Mouse (Mus musculus) CH12.LX (cell line): Measurements from ENCODE around the gene Cntnap1. TPM values are rescaled to one million over a fixed set of nuclear protein-coding genes. Genes with fewer than 3 reads are reported as not detected.

Experiments used
- DNase-seq: peaks from one replicate; pipeline ENCODE4 v3.0.0-alpha.2; 2013; ENCODE audit errors: extremely low read depth
- H3K27ac ChIP-seq: 2 replicates; pipeline ENCODE4 v1.5.1; 2012; ENCODE audit warnings: low read depth, mild to moderate bottlenecking, control low read depth, moderate library complexity; ENCODE audit not compliant: insufficient read depth
- H3K27me3 ChIP-seq: replicated peaks from 2 replicates; pipeline ENCODE3; 2012; ENCODE audit warnings: inconsistent platforms
- H3K36me3 ChIP-seq, 2 experiments: replicated peaks in 1 of 2; 2 replicates each; pipeline versions ENCODE3 to v1.6.1; 2012; ENCODE audit warnings: inconsistent platforms in 1 of 2, low read length in 1 of 2, mild to moderate bottlenecking in 1 of 2, mixed read lengths in 1 of 2, moderate library complexity in 1 of 2; ENCODE audit not compliant: control insufficient read depth in 1 of 2, insufficient read depth in 1 of 2
- H3K4me1 ChIP-seq, 2 experiments: 2 replicates each; pipeline ENCODE4 v1.6.1; 2012; ENCODE audit warnings: inconsistent platforms in 1 of 2, moderate library complexity in 1 of 2; ENCODE audit not compliant: insufficient read depth in 2 of 2, control insufficient read depth in 1 of 2
- H3K4me2 ChIP-seq: 2 replicates; pipeline ENCODE4 v1.6.1; 2012; ENCODE audit warnings: low read depth, mild to moderate bottlenecking, control low read depth; ENCODE audit not compliant: poor library complexity, insufficient read depth, severe bottlenecking
- H3K4me3 ChIP-seq, 3 experiments: fragments of 150-350 bp in 1 of 3; sonication (generic) in 1 of 3; replicated peaks in 1 of 3; 2 replicates each; pipeline versions ENCODE3 to v1.5.1; 2011 to 2012; ENCODE audit warnings: low read depth in 2 of 3, low read length in 2 of 3, mild to moderate bottlenecking in 2 of 3, moderate library complexity in 2 of 3, control low read depth in 1 of 3, improper control_type of control experiment in 1 of 3, inconsistent platforms in 1 of 3, mixed read lengths in 1 of 3; ENCODE audit not compliant: poor library complexity in 1 of 3
- H3K79me2 ChIP-seq: replicated peaks from 2 replicates; pipeline ENCODE4 v1.6.1; 2012; ENCODE audit warnings: mild to moderate bottlenecking, moderate library complexity; ENCODE audit not compliant: control insufficient read depth, poor library complexity, insufficient read depth, severe bottlenecking; ENCODE audit errors: extremely low read depth
- H3K9ac ChIP-seq: 2 replicates; pipeline ENCODE4 v1.6.1; 2012; ENCODE audit warnings: low read depth, mild to moderate bottlenecking, control low read depth, moderate library complexity; ENCODE audit not compliant: insufficient read depth
- H3K9me3 ChIP-seq: replicated peaks from 2 replicates; pipeline ENCODE3; 2012; ENCODE audit warnings: low read length, inconsistent platforms, mixed read lengths
- BHLHE40 ChIP-seq: IDR thresholded peaks from 2 replicates; pipeline ENCODE4 v1.6.1; 2011; ENCODE audit warnings: mild to moderate bottlenecking, low read depth, low read length, improper control_type of control experiment
- CHD2 ChIP-seq: IDR thresholded peaks from 2 replicates; pipeline ENCODE4 v1.6.1; 2011; ENCODE audit warnings: low read length, improper control_type of control experiment
- CTCF ChIP-seq, 2 experiments: IDR thresholded peaks in 1 of 2; conservative IDR thresholded peaks in 1 of 2; 2 replicates each; pipeline ENCODE4 v1.5.1; 2011 to 2012; ENCODE audit warnings: low read depth in 2 of 2, low read length in 2 of 2, improper control_type of control experiment in 1 of 2, inconsistent platforms in 1 of 2, mild to moderate bottlenecking in 1 of 2, moderate library complexity in 1 of 2
- E2F4 ChIP-seq: IDR thresholded peaks from 2 replicates; pipeline ENCODE4 v1.6.1; 2011; ENCODE audit warnings: low read depth, low read length, improper control_type of control experiment; ENCODE audit not compliant: insufficient replicate concordance
- ETS1 ChIP-seq: conservative IDR thresholded peaks from 2 replicates; pipeline ENCODE4 v1.6.1; 2012; ENCODE audit warnings: low read depth, mild to moderate bottlenecking, inconsistent platforms, low read length, improper control_type of control experiment, moderate library complexity
- GABPA ChIP-seq: IDR thresholded peaks from 2 replicates; pipeline ENCODE4 v1.6.1; 2012; ENCODE audit warnings: low read depth, low read length, improper control_type of control experiment, inconsistent platforms; ENCODE audit not compliant: insufficient replicate concordance
- HCFC1 ChIP-seq: IDR thresholded peaks from 2 replicates; pipeline ENCODE4 v1.6.1; 2012; ENCODE audit warnings: low read depth, mild to moderate bottlenecking, inconsistent platforms, low read length, improper control_type of control experiment
- JUN ChIP-seq: IDR thresholded peaks from 2 replicates; pipeline ENCODE4 v1.6.1; 2011; ENCODE audit warnings: low read depth, mild to moderate bottlenecking, low read length, improper control_type of control experiment, moderate library complexity; ENCODE audit not compliant: insufficient read depth
- JUND ChIP-seq: conservative IDR thresholded peaks from 2 replicates; pipeline ENCODE4 v1.6.1; 2011; ENCODE audit warnings: low read depth, low read length, improper control_type of control experiment
- KAT2A ChIP-seq: IDR thresholded peaks from 2 replicates; pipeline ENCODE4 v1.6.1; 2012; ENCODE audit warnings: low read length, improper control_type of control experiment, inconsistent platforms; ENCODE audit not compliant: insufficient replicate concordance
- MAFK ChIP-seq: IDR thresholded peaks from 2 replicates; pipeline ENCODE4 v1.6.1; 2011; ENCODE audit warnings: low read length, improper control_type of control experiment; ENCODE audit not compliant: insufficient replicate concordance
- MAX ChIP-seq: IDR thresholded peaks from 2 replicates; pipeline ENCODE4 v1.6.1; 2011; ENCODE audit warnings: low read length, improper control_type of control experiment
- MAZ ChIP-seq: IDR thresholded peaks from 2 replicates; pipeline ENCODE4 v1.6.1; 2012; ENCODE audit warnings: low read depth, mild to moderate bottlenecking, inconsistent platforms, low read length, improper control_type of control experiment, moderate library complexity
- MEF2A ChIP-seq: IDR thresholded peaks from 2 replicates; pipeline ENCODE4 v1.6.1; 2014; ENCODE audit warnings: low read depth, mild to moderate bottlenecking, inconsistent platforms, low read length, improper control_type of control experiment, borderline replicate concordance
- MXI1 ChIP-seq: IDR thresholded peaks from 2 replicates; pipeline ENCODE4 v1.6.1; 2011; ENCODE audit warnings: mild to moderate bottlenecking, low read depth, low read length, improper control_type of control experiment
- MYC ChIP-seq: IDR thresholded peaks from 2 replicates; pipeline ENCODE4 v1.6.1; 2011; ENCODE audit warnings: low read depth, mild to moderate bottlenecking, improper control_type of control experiment, low read length
- NELFE ChIP-seq: IDR thresholded peaks from 2 replicates; pipeline ENCODE4 v1.6.1; 2011; ENCODE audit warnings: low read depth, low read length, improper control_type of control experiment
- POLR2A ChIP-seq: IDR thresholded peaks from 2 replicates; pipeline ENCODE4 v1.6.1; 2011; ENCODE audit warnings: low read depth, mild to moderate bottlenecking, improper control_type of control experiment, low read length
- POLR2AphosphoS2 ChIP-seq: IDR thresholded peaks from 2 replicates; pipeline ENCODE4 v1.6.1; 2011; ENCODE audit warnings: low read depth, low read length, improper control_type of control experiment
- RAD21 ChIP-seq: IDR thresholded peaks from 2 replicates; pipeline ENCODE4 v1.6.1; 2011; ENCODE audit warnings: low read depth, mild to moderate bottlenecking, low read length, improper control_type of control experiment, moderate library complexity
- SIN3A ChIP-seq: IDR thresholded peaks from 2 replicates; pipeline ENCODE4 v1.6.1; 2012; ENCODE audit warnings: low read length, improper control_type of control experiment, inconsistent platforms
- SMC3 ChIP-seq: IDR thresholded peaks from 2 replicates; pipeline ENCODE4 v1.6.1; 2011; ENCODE audit warnings: low read depth, low read length, improper control_type of control experiment
- TBP ChIP-seq: conservative IDR thresholded peaks from 2 replicates; pipeline ENCODE4 v1.6.1; 2011; ENCODE audit warnings: low read depth, low read length, improper control_type of control experiment
- TCF12 ChIP-seq: IDR thresholded peaks from 2 replicates; pipeline ENCODE4 v1.6.1; 2014; ENCODE audit warnings: low read depth, mild to moderate bottlenecking, inconsistent platforms, low read length, improper control_type of control experiment
- UBTF ChIP-seq: IDR thresholded peaks from 2 replicates; pipeline ENCODE4 v1.6.1; 2012; ENCODE audit warnings: low read depth, mild to moderate bottlenecking, inconsistent platforms, low read length, improper control_type of control experiment, moderate library complexity
- USF1 ChIP-seq: IDR thresholded peaks from 2 replicates; pipeline ENCODE4 v1.6.1; 2014; ENCODE audit warnings: low read depth, mild to moderate bottlenecking, inconsistent platforms, low read length, improper control_type of control experiment
- ZC3H11A ChIP-seq: IDR thresholded peaks from 2 replicates; pipeline ENCODE4 v1.6.1; 2012; ENCODE audit warnings: low read depth, mild to moderate bottlenecking, inconsistent platforms, low read length, improper control_type of control experiment
- ZKSCAN1 ChIP-seq: IDR thresholded peaks from 2 replicates; pipeline ENCODE4 v1.6.1; 2012; ENCODE audit warnings: low read depth, inconsistent platforms, low read length, improper control_type of control experiment, borderline replicate concordance
- ZNF384 ChIP-seq: IDR thresholded peaks from 2 replicates; pipeline ENCODE4 v1.6.1; 2012; ENCODE audit warnings: low read depth, low read length, improper control_type of control experiment, inconsistent platforms
- dilution Hi-C: fragments of 300-500 bp; cut with MboI; formaldehyde crosslinking; loops from 2 replicates; pipeline ENCODE4 v1.14.3; 2020; ENCODE audit warnings: low sequenced_read_pairs; ENCODE audit not compliant: extremely low pct_unique_long_range_greater_than_20kb, extremely low pct_ligation_motif_present
- in situ Hi-C: fragments of 300-500 bp; cut with MboI; formaldehyde crosslinking; loops from 3 replicates; pipeline ENCODE4 v1.14.3; 2019; ENCODE audit warnings: low sequenced_read_pairs, low pct_ligation_motif_present, low pct_unique_long_range_greater_than_20kb, mixed read lengths
- polyA plus RNA-seq: library from polyadenylated mRNA; unstranded; fragments of >175 nt; gene quantifications from 2 replicates; pipeline ENCODE4 v1.2.1, GENCODE M21; 2012; ENCODE audit warnings: low read depth; ENCODE audit not compliant: insufficient read length
- total RNA-seq, 2 experiments: library from RNA; depleted of rRNA; stranded (reverse); fragments of 300-350 nt in 1 of 2; fragments of >200 nt in 1 of 2; gene quantifications; 2 replicates each; pipeline ENCODE4 v1.2.3; 2012 to 2014

Cntnap1 gene
- total and polyA plus RNA-seq, 3 experiments, result 4.4 to 19.5 (median 15.6) TPM

GRCm38 (mm10) chr11:101175636-101176116, 5.4 kb downstream of the Cntnap1 start (continued):
- TF ChIP-seq CHD2 (no peak; the same call in 1 of the 2 replicates), MAX (peak; percentile 58; the same call in 1 of the 2 replicates), BHLHE40 (peak; percentile 96), ZKSCAN1 (no peak), ZNF384 (peak; percentile 69), SIN3A (peak; percentile 94), HCFC1 (0 out of 2 replicates have a peak, but pooled peaks have one; percentile 37), POLR2AphosphoS2 (no peak), E2F4 (no peak)

GRCm38 (mm10) chr11:101176117-101176691, 5.9 kb downstream of the Cntnap1 start:
- dilution Hi-C loops, result no loop called here
- Histone ChIP-seq H3K27me3 (no peaks in the 10 kb centered on the region), H3K9ac (peak overlapping the region; percentile 54), H3K4me1 (peaks cover 9 to 70% of the 10 kb centered on the region in 2 experiments), H3K36me3 (peaks cover 8 to 34% of the 10 kb centered on the region in 2 experiments), H3K4me3 (peak overlapping the region; percentile 61 to 79 (median 68)), H3K79me2 (peaks cover 12% of the 10 kb centered on the region), H3K9me3 (no peaks in the 10 kb centered on the region)
- peak; percentile 54 for DNase-seq
- in situ Hi-C loops, result no loop called here
- peak; percentile 76; the same call in 1 of the 2 replicates for TF ChIP-seq MXI1
- TF ChIP-seq MYC, result peak; percentile 88
- no peak for TF ChIP-seq ZKSCAN1
- TF ChIP-seq MAFK, result no peak
- TF ChIP-seq MEF2A, result 0 out of 2 replicates have a peak, but pooled peaks have one; percentile 8
- TF ChIP-seq KAT2A, result no peak
- TF ChIP-seq JUN, result no peak
- TF ChIP-seq JUND, result no peak
- TF ChIP-seq TBP, result no peak; the same call in 1 of the 2 replicates
- no peak for TF ChIP-seq ZNF384
- TF ChIP-seq NELFE, result peak; percentile 49; the same call in 1 of the 2 replicates
- peak; percentile 61 for TF ChIP-seq RAD21
- no peak for TF ChIP-seq ZC3H11A
- no peak for TF ChIP-seq ETS1
- TF ChIP-seq GABPA, result no peak
- peak; percentile 62; the same call in 1 of the 2 replicates for TF ChIP-seq UBTF
- peak; percentile 47; the same call in 1 of the 2 replicates for TF ChIP-seq BHLHE40
- no peak for TF ChIP-seq USF1
- peak; percentile 87 for TF ChIP-seq SIN3A
- peak; percentile 52; the same call in 1 of the 2 replicates for TF ChIP-seq MAZ
- peak; percentile 36 for TF ChIP-seq SMC3
- peak in 1 of 2 experiments; percentile 66; a peak in 2 of 4 replicates for TF ChIP-seq CTCF (conservative IDR thresholded peaks at IDR 0.05 in 1 of 2, IDR thresholded peaks at IDR 0.05 in 1 of 2; ENCODE audit: low read depth in 2 of 2, low read length in 2 of 2)
- 0 out of 2 replicates have a peak, but pooled peaks have one; percentile 29 for TF ChIP-seq MAX
- TF ChIP-seq POLR2A, result peak; percentile 64
- no peak for TF ChIP-seq CHD2
- 0 out of 2 replicates have a peak, but pooled peaks have one; percentile 13 for TF ChIP-seq TCF12
- TF ChIP-seq, all 38 proteins: peak for 14
- Histone ChIP-seq H3K4me2 (peak overlapping the region; percentile 91), H3K27ac (peak overlapping the region; percentile 68)
